Mouse (Mus musculus) hindbrain, embryonic 10.5 days (tissue): ENCODE results near the gene AU022252. TPM values are rescaled to one million over a fixed set of nuclear protein-coding genes. Genes with fewer than 3 reads are reported as not detected.

Source experiments
- DNase-seq: peaks from one replicate; pipeline ENCODE4 v3.0.0-alpha.2; 2017; ENCODE audit warnings: low spot score
- H3K27ac ChIP-seq: fragments of 300-500 bp; sonication (generic); 2 replicates; pipeline ENCODE4 v1.5.1; 2016; ENCODE audit warnings: mild to moderate bottlenecking, moderate library complexity
- H3K27me3 ChIP-seq: fragments of 300-500 bp; sonication (generic); 2 replicates; pipeline ENCODE4 v1.6.1; 2016; ENCODE audit warnings: mild to moderate bottlenecking; ENCODE audit not compliant: poor library complexity, insufficient read depth, severe bottlenecking
- H3K36me3 ChIP-seq: fragments of 300-500 bp; sonication (generic); 2 replicates; pipeline ENCODE4 v1.6.1; 2016; ENCODE audit warnings: mild to moderate bottlenecking, moderate library complexity
- H3K4me1 ChIP-seq: fragments of 300-500 bp; sonication (generic); replicated peaks from 2 replicates; pipeline ENCODE4 v1.6.1; 2016; ENCODE audit warnings: mild to moderate bottlenecking
- H3K4me3 ChIP-seq: fragments of 300-500 bp; sonication (generic); 2 replicates; pipeline ENCODE4 v1.5.1; 2016; ENCODE audit warnings: mild to moderate bottlenecking, moderate library complexity
- H3K9me3 ChIP-seq: fragments of 300-500 bp; sonication (generic); 2 replicates; pipeline ENCODE4 v1.6.1; 2016; ENCODE audit warnings: mild to moderate bottlenecking, moderate library complexity
- WGBS: fragments of 180-500 bp; shearing (Covaris S2); methylation state at CpG from one replicate; pipeline ENCODE4 v1.1.7; 2016; 5-methylcytosine and 5-hydroxymethylcytosine counted together
- polyA plus RNA-seq: library from polyadenylated mRNA; unstranded; fragments of >200 nt; fragmentation: Nextera tagmentation; extraction: Ambion mirVana; gene quantifications from 2 replicates; pipeline ENCODE4 v1.2.1, GENCODE M21; 2016

Gene AU022252
- polyA plus RNA-seq, 1 experiment from 2014 or later = 43.5 TPM

DNA sequence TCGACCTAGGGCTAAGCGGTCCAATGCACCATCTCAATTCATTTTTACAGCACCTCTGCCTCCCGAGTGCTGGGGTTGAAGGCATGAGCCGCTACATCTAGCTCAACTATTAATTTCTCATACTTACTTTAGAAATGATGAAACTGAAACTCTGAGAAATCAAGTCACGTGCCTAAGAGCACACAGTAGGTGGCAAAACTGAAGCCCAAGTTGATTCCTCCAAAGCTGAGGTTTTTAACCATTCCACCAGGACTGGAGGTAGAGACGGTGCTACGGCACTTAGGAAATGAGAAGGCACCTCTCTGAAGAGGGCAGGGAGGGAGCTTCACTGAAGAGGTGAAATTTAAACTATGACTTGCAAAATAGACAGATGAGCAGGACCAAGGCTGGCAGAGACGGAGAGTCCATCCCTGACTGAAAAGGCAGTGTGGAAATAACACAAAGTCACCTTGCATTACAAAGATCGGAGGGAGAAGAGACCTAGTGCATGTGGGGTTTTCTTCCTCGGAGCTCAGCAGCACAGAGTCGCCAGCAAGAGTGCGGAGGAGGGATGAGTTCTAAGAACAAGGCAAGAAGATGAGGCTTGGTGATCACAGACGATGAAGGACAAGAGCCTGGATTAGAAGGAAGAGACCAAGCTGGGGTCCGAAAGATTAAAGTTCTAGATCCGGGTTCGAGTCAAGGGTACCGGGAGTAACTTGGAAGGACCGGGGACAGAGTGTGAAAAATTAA, 59.4 kb downstream of the AU022252 start:
- Histone ChIP-seq H3K9me3 (no peaks in the 10 kb centered on the region), H3K4me1 (peaks cover 28% of the 10 kb centered on the region), H3K27ac (peak overlapping the region; percentile 93), H3K36me3 (peaks cover 40% of the 10 kb centered on the region), H3K27me3 (no peaks in the 10 kb centered on the region), H3K4me3 (peak overlapping the region; percentile 83)
- DNase-seq = no peak
- WGBS = 49% methylated on average over 18 of the region's 18 CpGs

DNA sequence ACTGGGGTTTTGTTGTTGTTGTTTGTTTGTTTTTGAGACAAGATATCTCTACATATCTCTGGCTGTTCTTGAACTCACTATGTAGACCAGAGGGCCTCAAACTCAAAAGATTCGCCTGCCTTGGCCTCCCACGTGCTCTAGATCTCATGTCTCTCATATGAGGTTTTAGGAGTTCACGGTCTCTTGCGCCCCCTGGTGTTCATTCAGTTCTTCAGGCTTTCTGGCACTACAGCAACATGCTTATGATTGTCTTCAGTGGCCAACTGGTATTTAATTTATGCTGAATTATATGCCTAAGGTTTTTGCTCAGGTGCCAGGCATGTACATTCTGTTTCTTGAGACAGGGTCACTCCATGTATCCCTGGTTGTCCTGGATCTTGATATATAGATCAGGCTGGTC, 64.8 kb downstream of the AU022252 start:
- 8% methylated on average over 4 of the region's 4 CpGs for WGBS

DNA sequence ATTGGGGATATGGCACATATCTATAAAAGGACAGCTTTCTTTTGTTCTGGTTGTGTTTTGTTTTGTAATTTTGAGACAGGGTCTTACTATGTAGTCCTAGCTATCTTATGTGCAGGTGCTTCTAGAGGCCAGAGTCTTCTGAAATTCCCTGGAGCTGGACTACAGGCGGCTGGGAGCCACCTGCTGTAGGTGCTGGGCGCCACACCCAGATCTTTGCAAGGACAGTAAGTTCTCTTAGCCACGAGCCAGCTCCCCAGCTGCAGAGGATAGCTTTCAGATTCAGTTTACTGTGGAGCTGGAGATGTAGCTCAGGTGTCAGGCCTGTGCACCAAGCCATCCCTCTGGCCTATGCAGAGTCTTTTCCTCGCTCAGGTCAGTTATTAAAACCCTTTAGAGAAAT, 65.4 kb downstream of the AU022252 start:
- Histone ChIP-seq H3K36me3 (peaks cover 42% of the 10 kb centered on the region), H3K4me3 (no peak overlapping the region), H3K9me3 (no peaks in the 10 kb centered on the region), H3K4me1 (peaks cover 13% of the 10 kb centered on the region; the same call in 1 of the 2 replicates), H3K27me3 (no peaks in the 10 kb centered on the region), H3K27ac (no peak overlapping the region)
- 86% methylated on average over 4 of the region's 4 CpGs for WGBS
- DNase-seq = no peak

More for the DNA sequence above, 64.8 kb downstream of the AU022252 start:
- no peaks in the 10 kb centered on the region for H3K27me3 ChIP-seq
- H3K36me3 ChIP-seq = peaks cover 45% of the 10 kb centered on the region
- no peak overlapping the region for H3K4me3 ChIP-seq
- no peak overlapping the region for H3K27ac ChIP-seq
- DNase-seq = peak; percentile 80
- H3K9me3 ChIP-seq = no peaks in the 10 kb centered on the region
- peaks cover 19% of the 10 kb centered on the region for H3K4me1 ChIP-seq

DNA sequence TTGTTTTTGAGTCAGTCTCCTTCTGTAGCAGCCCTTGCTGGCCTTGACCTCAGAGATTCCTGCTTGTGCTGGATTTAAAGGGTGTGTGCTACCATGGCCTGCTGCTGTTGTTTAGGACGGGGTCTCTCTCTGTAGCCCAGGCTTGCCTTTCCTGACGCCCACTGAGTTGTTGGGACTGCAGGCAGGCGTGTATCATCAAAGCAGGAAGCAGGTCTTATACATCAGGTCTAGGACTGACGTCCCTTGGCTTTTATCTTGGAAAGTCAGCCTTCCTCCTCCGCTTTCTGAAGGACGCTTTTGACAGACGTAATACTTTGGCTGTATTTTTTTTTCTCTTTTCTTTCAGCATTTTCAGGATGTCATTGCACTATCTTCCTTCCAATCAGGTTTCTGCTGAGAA, 66.6 kb downstream of the AU022252 start:
- H3K36me3 ChIP-seq = peaks cover 33% of the 10 kb centered on the region
- 82% methylated on average over 7 of the region's 7 CpGs for WGBS
- peaks cover 8% of the 10 kb centered on the region; the same call in 1 of the 2 replicates for H3K4me1 ChIP-seq
- H3K4me3 ChIP-seq = no peak overlapping the region
- H3K27ac ChIP-seq = no peak overlapping the region
- no peaks in the 10 kb centered on the region for H3K9me3 ChIP-seq
- no peak for DNase-seq
- H3K27me3 ChIP-seq = no peaks in the 10 kb centered on the region

DNA sequence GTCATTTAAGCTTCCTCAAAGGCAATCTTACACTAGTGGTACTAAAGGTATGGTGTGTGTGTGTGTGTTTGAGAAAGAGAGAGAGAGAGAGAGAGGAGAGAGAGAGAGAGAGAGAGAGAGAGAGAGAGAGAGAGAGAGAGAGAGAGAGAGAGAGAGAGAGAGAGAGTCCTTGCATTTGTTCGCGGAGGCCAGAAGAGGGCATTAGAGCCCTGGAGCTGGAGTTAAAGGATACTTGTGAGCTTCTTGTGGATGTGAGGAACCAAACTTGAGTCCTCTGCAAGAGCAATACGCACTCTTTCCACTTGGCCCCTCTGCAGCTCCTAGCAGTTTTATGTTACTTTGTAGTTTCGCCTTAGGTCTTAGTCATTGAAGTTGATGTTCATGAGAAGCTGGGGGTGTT, 69.5 kb downstream of the AU022252 start:
- Histone ChIP-seq H3K9me3 (no peaks in the 10 kb centered on the region), H3K27me3 (no peaks in the 10 kb centered on the region), H3K27ac (no peak overlapping the region), H3K4me3 (no peak overlapping the region), H3K4me1 (no peaks in the 10 kb centered on the region), H3K36me3 (peaks cover 4% of the 10 kb centered on the region; the same call in 1 of the 2 replicates)
- DNase-seq = no peak
- 69% methylated on average over 4 of the region's 4 CpGs for WGBS

DNA sequence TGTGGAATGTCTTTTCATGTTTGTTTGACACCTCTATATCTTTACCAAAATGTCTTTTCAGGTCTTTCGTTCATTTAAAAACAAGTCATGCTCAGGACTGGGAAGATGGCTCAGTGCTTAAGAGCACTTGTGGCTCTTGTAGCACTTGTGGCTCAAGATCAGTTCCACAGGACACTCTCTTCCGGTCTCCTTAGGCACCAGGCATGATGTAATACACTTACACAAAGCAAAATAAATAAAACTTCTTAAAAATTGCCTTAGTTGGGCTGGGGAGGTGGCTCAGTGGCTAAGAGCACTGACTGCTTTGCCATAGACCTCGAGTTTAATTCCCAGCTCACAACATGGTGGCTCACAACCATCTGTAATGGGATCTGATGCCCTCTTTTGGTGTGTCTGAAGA, 71.2 kb downstream of the AU022252 start:
- H3K27me3 ChIP-seq = no peaks in the 10 kb centered on the region
- H3K36me3 ChIP-seq = no peaks in the 10 kb centered on the region
- H3K4me3 ChIP-seq = no peak overlapping the region
- H3K4me1 ChIP-seq = no peaks in the 10 kb centered on the region
- no peak overlapping the region for H3K27ac ChIP-seq
- whole genome bisulfite sequencing = 83% methylated on average over 3 of the region's 3 CpGs
- no peak for DNase-seq
- H3K9me3 ChIP-seq = no peaks in the 10 kb centered on the region

DNA sequence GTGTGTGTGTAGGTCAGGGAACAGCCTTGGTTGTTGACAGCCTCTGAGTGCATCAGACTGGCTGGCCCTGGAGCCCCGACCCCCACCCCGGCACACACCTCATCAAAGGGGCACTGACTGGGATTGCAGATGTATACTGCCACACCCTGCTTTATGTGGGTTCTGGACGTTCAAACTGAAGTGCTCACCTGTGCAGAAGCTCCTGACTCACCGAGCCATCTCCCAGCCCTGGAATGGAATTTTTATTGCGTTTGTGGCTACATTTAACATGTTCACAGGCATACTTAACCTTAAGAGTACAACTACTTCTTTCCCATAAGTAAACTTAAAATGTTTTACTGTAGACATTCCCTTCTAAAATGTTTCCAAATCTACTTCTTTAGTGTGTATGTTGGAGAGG, 74.6 kb downstream of the AU022252 start:
- Histone ChIP-seq H3K36me3 (no peaks in the 10 kb centered on the region), H3K9me3 (no peaks in the 10 kb centered on the region), H3K27me3 (no peaks in the 10 kb centered on the region), H3K4me1 (no peaks in the 10 kb centered on the region), H3K27ac (no peak overlapping the region), H3K4me3 (no peak overlapping the region)
- 84% methylated on average over 5 of the region's 5 CpGs for WGBS
- DNase-seq = no peak

DNA sequence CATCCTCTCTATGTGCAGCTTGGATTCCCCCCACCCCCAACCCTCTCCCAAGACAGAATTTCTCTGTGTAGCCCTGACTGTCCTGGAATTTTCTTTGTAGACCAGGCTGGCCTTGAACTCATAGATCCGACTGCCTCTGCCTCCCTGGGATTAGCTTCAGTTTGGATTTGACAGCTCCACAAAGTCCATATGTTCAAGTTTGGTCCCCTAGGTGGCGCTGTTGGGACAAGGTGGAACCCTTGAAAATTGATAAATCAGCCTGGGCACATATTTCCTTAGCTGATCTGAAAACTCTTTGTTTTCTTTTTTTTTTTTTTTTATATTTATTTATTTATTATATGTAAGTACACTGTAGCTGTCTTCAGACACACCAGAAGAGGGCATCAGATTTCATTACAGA, 75.3 kb downstream of the AU022252 start:
- no peaks in the 10 kb centered on the region for H3K9me3 ChIP-seq
- no peak overlapping the region for H3K4me3 ChIP-seq
- peak; percentile 59 for DNase-seq
- H3K36me3 ChIP-seq = no peaks in the 10 kb centered on the region
- no peaks in the 10 kb centered on the region for H3K4me1 ChIP-seq
- H3K27ac ChIP-seq = no peak overlapping the region
- WGBS = 37% methylated on average over 2 of the region's 2 CpGs
- no peaks in the 10 kb centered on the region for H3K27me3 ChIP-seq

Other genes with a start within 250 kb of the AU022252 start
- gene Slc2a1, start 124.0 kb downstream of the AU022252 start, polyA plus RNA-seq = 153 and 228 TPM in 2 replicates
- gene Zfp691, start 58.5 kb downstream of the AU022252 start, polyA plus RNA-seq = 10.0 and 11.0 TPM in 2 replicates
- 7.0 and 12.1 TPM in 2 replicates for gene Ermap, start 42.7 kb downstream of the AU022252 start, polyA plus RNA-seq
- 149 and 182 TPM in 2 replicates for gene Svbp, start 37.4 kb downstream of the AU022252 start, polyA plus RNA-seq
- gene Tmem269, start 14.5 kb downstream of the AU022252 start, polyA plus RNA-seq = 0.25 TPM in 1 of 2 replicates, not detected in the other
- 16.1 and 18.2 TPM in 2 replicates for gene P3h1, start 203 bp upstream of the AU022252 start, polyA plus RNA-seq
- gene Cldn19, start 22.7 kb upstream of the AU022252 start, polyA plus RNA-seq = 0.34 TPM in 1 of 2 replicates, not detected in the other
- 985 and 1,002 TPM in 2 replicates for gene Ybx1, start 61.9 kb upstream of the AU022252 start, polyA plus RNA-seq
- gene Ppih, start 87.8 kb upstream of the AU022252 start, polyA plus RNA-seq = 124 and 139 TPM in 2 replicates
- 6.6 and 11.0 TPM in 2 replicates for gene Ccdc30, start 182.8 kb upstream of the AU022252 start, polyA plus RNA-seq
- 25.6 and 29.7 TPM in 2 replicates for gene Ppcs, start 189.7 kb upstream of the AU022252 start, polyA plus RNA-seq
- 0.15 and 0.60 TPM in 2 replicates for gene Zmynd12, start 190.1 kb upstream of the AU022252 start, polyA plus RNA-seq